15 mouse cellular contexts compared by ENCODE assay signal in genomic region chr8:122899085-122899484, GRCm38 (mm10).
"Had no signal": no experiment of that assay in that cellular context is flagged by ENCODE, and none has a peak within 500 bp of the region (broad histone marks: within the 10 kb centered on the region; RNA-seq: fewer than 3 reads in every experiment).

No protein-coding gene starts in this region.

- ATAC-seq: midbrain, embryonic 15.5 days had no signal

- H3K4me2 ChIP-seq: limb, embryonic 13.5 days; liver, embryonic 15.5 days; lung, embryonic 15.5 days; midbrain, embryonic 15.5 days; neural tube, embryonic 13.5 days had no signal

- H3K27me3 ChIP-seq: limb, embryonic 13.5 days; liver, embryonic 15.5 days; lung, embryonic 15.5 days; midbrain, embryonic 15.5 days; neural tube, embryonic 13.5 days had no signal

- H3K4me1 ChIP-seq: lung, embryonic 15.5 days; midbrain, embryonic 15.5 days; neural tube, embryonic 13.5 days had no signal

- H3K9me3 ChIP-seq: limb, embryonic 13.5 days; liver, embryonic 15.5 days; lung, embryonic 15.5 days; midbrain, embryonic 10.5 days; midbrain, embryonic 15.5 days; neural tube, embryonic 13.5 days had no signal

- H3K4me3 ChIP-seq: layer of hippocampus, adult 2 months; limb, embryonic 13.5 days; liver, embryonic 15.5 days; lung, embryonic 15.5 days; midbrain, embryonic 10.5 days; midbrain, embryonic 15.5 days; neural tube, embryonic 13.5 days had no signal

- DNase-seq: kidney, adult 8-10 months; kidney, postnatal 4 days; left cerebral cortex, postnatal 4 days; retina, postnatal 1 day; right cerebral cortex, postnatal 4 days; spleen, adult 18-20 months; thymus, adult 2 months; thymus, postnatal 25 days had no signal

- H3K9ac ChIP-seq: limb, embryonic 13.5 days; liver, embryonic 15.5 days; lung, embryonic 15.5 days; midbrain, embryonic 15.5 days; neural tube, embryonic 13.5 days had no signal

- H3K27ac ChIP-seq: layer of hippocampus, adult 2 months; limb, embryonic 13.5 days; liver, embryonic 15.5 days; lung, embryonic 15.5 days; midbrain, embryonic 10.5 days; midbrain, embryonic 15.5 days; neural tube, embryonic 13.5 days had no signal
